Mouse (Mus musculus): Measurements from ENCODE around the gene Vamp5.

Gene Vamp5

GRCm38 (mm10) chr6:72374206-72374605, 6.1 kb downstream of the Vamp5 start:
- in situ Hi-C loops (cut with MboI; ENCODE audit: low pct_unique_long_range_greater_than_20kb in 1 of 2, low sequenced_read_pairs in 2 of 2, unreplicated experiment in 1 of 2): no loop called here

GRCm38 (mm10) chr6:72373184-72373583, 7.1 kb downstream of the Vamp5 start:
- in situ Hi-C loops (cut with MboI; ENCODE audit: low pct_unique_long_range_greater_than_20kb in 1 of 2, low sequenced_read_pairs in 2 of 2, unreplicated experiment in 1 of 2): no loop called here

- in situ Hi-C loops (cut with MboI; ENCODE audit: low pct_unique_long_range_greater_than_20kb in 1 of 2, low sequenced_read_pairs in 2 of 2, unreplicated experiment in 1 of 2): no loop called here
These were observed 8.7 kb downstream of the Vamp5 start for GRCm38 (mm10) chr6:72371571-72371970.

GRCm38 (mm10) chr6:72371147-72371546, 9.1 kb downstream of the Vamp5 start:
- in situ Hi-C loops (cut with MboI; ENCODE audit: low pct_unique_long_range_greater_than_20kb in 1 of 2, low sequenced_read_pairs in 2 of 2, unreplicated experiment in 1 of 2): no loop called here

- in situ Hi-C loops (cut with MboI; ENCODE audit: low pct_unique_long_range_greater_than_20kb in 1 of 2, low sequenced_read_pairs in 2 of 2, unreplicated experiment in 1 of 2): no loop called here
These were observed 10.2 kb downstream of the Vamp5 start for GRCm38 (mm10) chr6:72370091-72370490.

GRCm38 (mm10) chr6:72369557-72369956, 10.7 kb downstream of the Vamp5 start:
- in situ Hi-C loops (cut with MboI; ENCODE audit: low pct_unique_long_range_greater_than_20kb in 1 of 2, low sequenced_read_pairs in 2 of 2, unreplicated experiment in 1 of 2): no loop called here

- in situ Hi-C loops (cut with MboI; ENCODE audit: low pct_unique_long_range_greater_than_20kb in 1 of 2, low sequenced_read_pairs in 2 of 2, unreplicated experiment in 1 of 2): no loop called here
These were observed 12.8 kb downstream of the Vamp5 start for GRCm38 (mm10) chr6:72367460-72367974.

GRCm38 (mm10) chr6:72366844-72367443, 13.3 kb downstream of the Vamp5 start, which contains the start of gene Rnf181:
Rnf181 (minus strand) TSS chr6:72366956.
- in situ Hi-C loops (cut with MboI; ENCODE audit: low pct_unique_long_range_greater_than_20kb in 1 of 2, low sequenced_read_pairs in 2 of 2, unreplicated experiment in 1 of 2): no loop called here

- in situ Hi-C loops (cut with MboI; ENCODE audit: low pct_unique_long_range_greater_than_20kb in 1 of 2, low sequenced_read_pairs in 2 of 2, unreplicated experiment in 1 of 2): no loop called here
These were observed 14.0 kb downstream of the Vamp5 start for GRCm38 (mm10) chr6:72366304-72366703.

- in situ Hi-C loops (cut with MboI; ENCODE audit: low pct_unique_long_range_greater_than_20kb in 1 of 2, low sequenced_read_pairs in 2 of 2, unreplicated experiment in 1 of 2): no loop called here
These were observed 15.3 kb downstream of the Vamp5 start for GRCm38 (mm10) chr6:72364985-72365384.

GRCm38 (mm10) chr6:72364009-72364408, 16.3 kb downstream of the Vamp5 start:
- in situ Hi-C loops (cut with MboI; ENCODE audit: low pct_unique_long_range_greater_than_20kb in 1 of 2, low sequenced_read_pairs in 2 of 2, unreplicated experiment in 1 of 2): no loop called here

- in situ Hi-C loops (cut with MboI; ENCODE audit: low pct_unique_long_range_greater_than_20kb in 1 of 2, low sequenced_read_pairs in 2 of 2, unreplicated experiment in 1 of 2): no loop called here
These were observed 17.9 kb downstream of the Vamp5 start for GRCm38 (mm10) chr6:72362132-72363028.

GRCm38 (mm10) chr6:72361121-72361551, 19.1 kb downstream of the Vamp5 start:
- in situ Hi-C loops (cut with MboI; ENCODE audit: low pct_unique_long_range_greater_than_20kb in 1 of 2, low sequenced_read_pairs in 2 of 2, unreplicated experiment in 1 of 2): no loop called here

- in situ Hi-C loops (cut with MboI; ENCODE audit: low pct_unique_long_range_greater_than_20kb in 1 of 2, low sequenced_read_pairs in 2 of 2, unreplicated experiment in 1 of 2): no loop called here
These were observed 19.7 kb downstream of the Vamp5 start for GRCm38 (mm10) chr6:72360599-72360935.

- in situ Hi-C loops (cut with MboI; ENCODE audit: low pct_unique_long_range_greater_than_20kb in 1 of 2, low sequenced_read_pairs in 2 of 2, unreplicated experiment in 1 of 2): no loop called here
These were observed 20.2 kb downstream of the Vamp5 start for GRCm38 (mm10) chr6:72359891-72360598.

- in situ Hi-C loops (cut with MboI; ENCODE audit: low pct_unique_long_range_greater_than_20kb in 1 of 2, low sequenced_read_pairs in 2 of 2, unreplicated experiment in 1 of 2): no loop called here
These were observed 20.9 kb downstream of the Vamp5 start for GRCm38 (mm10) chr6:72359343-72359742.

GRCm38 (mm10) chr6:72358086-72358764, 22.0 kb downstream of the Vamp5 start:
- in situ Hi-C loops (cut with MboI; ENCODE audit: low pct_unique_long_range_greater_than_20kb in 1 of 2, low sequenced_read_pairs in 2 of 2, unreplicated experiment in 1 of 2): no loop called here

- in situ Hi-C loops (cut with MboI; ENCODE audit: low pct_unique_long_range_greater_than_20kb in 1 of 2, low sequenced_read_pairs in 2 of 2, unreplicated experiment in 1 of 2): no loop called here
These were observed 22.8 kb downstream of the Vamp5 start for GRCm38 (mm10) chr6:72357164-72358079.

All from mouse embryonic stem cell (cell line).